Mouse (Mus musculus) lung, embryonic 16.5 days (tissue): ENCODE results near the gene Anks1. TPM values are rescaled to one million over a fixed set of nuclear protein-coding genes. Genes with fewer than 3 reads are reported as not detected.

Experiments
- ATAC-seq: fragments of 200-750 bp; cut with Nextera tagmentation; 2 replicates; pipeline ENCODE4 v1.8.0; 2017; ENCODE audit warnings: low read depth, mild to moderate bottlenecking, moderate library complexity
- H3K27ac ChIP-seq: fragments of 300-500 bp; sonication (generic); 2 replicates; pipeline ENCODE4 v1.5.1; 2014; ENCODE audit warnings: mild to moderate bottlenecking, control low read depth, low read length
- H3K27me3 ChIP-seq: fragments of 300-500 bp; sonication (generic); 2 replicates; pipeline ENCODE4 v1.6.1; 2014; ENCODE audit warnings: low read depth, low read length, mixed read lengths; ENCODE audit not compliant: control insufficient read depth, insufficient read depth
- H3K36me3 ChIP-seq: fragments of 300-500 bp; sonication (generic); 2 replicates; pipeline ENCODE4 v1.6.1; 2014; ENCODE audit warnings: low read length; ENCODE audit not compliant: control insufficient read depth, insufficient read depth
- H3K4me1 ChIP-seq: fragments of 300-500 bp; sonication (generic); replicated peaks from 2 replicates; pipeline ENCODE4 v1.6.1; 2014; ENCODE audit warnings: low read length, mixed read lengths; ENCODE audit not compliant: control insufficient read depth, insufficient read depth
- H3K4me2 ChIP-seq: fragments of 300-500 bp; sonication (generic); 2 replicates; pipeline ENCODE4 v1.6.1; 2014; ENCODE audit warnings: low read depth, low read length, control low read depth
- H3K4me3 ChIP-seq: fragments of 300-500 bp; sonication (generic); 2 replicates; pipeline ENCODE4 v1.5.1; 2014; ENCODE audit warnings: mild to moderate bottlenecking, low read length, control low read depth
- H3K9ac ChIP-seq: fragments of 300-500 bp; sonication (generic); 2 replicates; pipeline ENCODE4 v1.6.1; 2014; ENCODE audit warnings: low read length, control low read depth
- H3K9me3 ChIP-seq: fragments of 300-500 bp; sonication (generic); 2 replicates; pipeline ENCODE4 v1.6.1; 2016; ENCODE audit warnings: low read length; ENCODE audit not compliant: control insufficient read depth
- WGBS: fragments of 180-500 bp; shearing (Covaris S2); extraction: QIAGEN DNeasy Blood & Tissue Kit; methylation state at CpG from one replicate; pipeline ENCODE4 v1.1.7; 2014; 5-methylcytosine and 5-hydroxymethylcytosine counted together
- polyA plus RNA-seq: library from polyadenylated mRNA; unstranded; fragments of >200 nt; fragmentation: Nextera tagmentation; extraction: Ambion mirVana; gene quantifications from 2 replicates; pipeline ENCODE4 v1.2.1, GENCODE M21; 2015

Anks1 gene
- polyA plus RNA-seq, 1 experiment from 2014 or later = 18.1 TPM

GRCm38 (mm10) chr17:28087430-28087829 is 178.3 kb downstream of the Anks1 start:
- Histone ChIP-seq H3K4me2 (no peak overlapping the region), H3K4me3 (no peak overlapping the region), H3K27me3 (no peaks in the 10 kb centered on the region), H3K4me1 (peaks cover 11% of the 10 kb centered on the region; the same call in 1 of the 2 replicates), H3K9ac (no peak overlapping the region), H3K36me3 (no peaks in the 10 kb centered on the region), H3K9me3 (no peaks in the 10 kb centered on the region; the same call in 1 of the 2 replicates), H3K27ac (no peak overlapping the region)
- ATAC-seq = no peak
- WGBS = 28% methylated on average over 5 of the region's 5 CpGs

GRCm38 (mm10) chr17:28088718-28089117 is 179.6 kb downstream of the Anks1 start:
- H3K36me3 ChIP-seq = no peaks in the 10 kb centered on the region
- ATAC-seq = no peak
- 87% methylated on average over 6 of the region's 6 CpGs for WGBS

GRCm38 (mm10) chr17:28092297-28092696 is 183.2 kb downstream of the Anks1 start:
- Histone ChIP-seq H3K4me3 (no peak overlapping the region), H3K27me3 (no peaks in the 10 kb centered on the region), H3K27ac (no peak overlapping the region), H3K36me3 (no peaks in the 10 kb centered on the region), H3K4me2 (no peak overlapping the region), H3K9me3 (no peaks in the 10 kb centered on the region; the same call in none of the 2 replicates), H3K9ac (no peak overlapping the region), H3K4me1 (0 out of 2 replicates have a peak, but pooled peaks cover 2% of the 10 kb centered on the region)
- ATAC-seq = no peak
- WGBS = 82% methylated on average over 2 of the region's 2 CpGs

More at GRCm38 (mm10) chr17:28088718-28089117, 179.6 kb downstream of the Anks1 start:
- H3K9ac ChIP-seq = no peak overlapping the region
- no peak overlapping the region for H3K4me2 ChIP-seq
- H3K27me3 ChIP-seq = no peaks in the 10 kb centered on the region
- H3K27ac ChIP-seq = no peak overlapping the region
- H3K9me3 ChIP-seq = no peaks in the 10 kb centered on the region; the same call in none of the 2 replicates
- H3K4me3 ChIP-seq = no peak overlapping the region
- H3K4me1 ChIP-seq = peaks cover 8% of the 10 kb centered on the region; the same call in 1 of the 2 replicates

GRCm38 (mm10) chr17:28093837-28094236 is 184.7 kb downstream of the Anks1 start:
- no peak overlapping the region for H3K9ac ChIP-seq
- H3K27me3 ChIP-seq = no peaks in the 10 kb centered on the region
- H3K4me3 ChIP-seq = no peak overlapping the region
- H3K4me2 ChIP-seq = no peak overlapping the region
- no peaks in the 10 kb centered on the region for H3K36me3 ChIP-seq
- 0 out of 2 replicates have a peak, but pooled peaks cover 2% of the 10 kb centered on the region for H3K4me1 ChIP-seq
- no peaks in the 10 kb centered on the region; the same call in none of the 2 replicates for H3K9me3 ChIP-seq
- ATAC-seq = no peak
- WGBS = 81% methylated on average over 3 of the region's 3 CpGs
- H3K27ac ChIP-seq = no peak overlapping the region

GRCm38 (mm10) chr17:28096418-28096817 is 187.3 kb downstream of the Anks1 start:
- 60% methylated on average over 10 of the region's 10 CpGs for WGBS
- Histone ChIP-seq H3K36me3 (no peaks in the 10 kb centered on the region), H3K27me3 (no peaks in the 10 kb centered on the region), H3K9me3 (no peaks in the 10 kb centered on the region; the same call in none of the 2 replicates), H3K27ac (no peak overlapping the region), H3K4me2 (no peak overlapping the region), H3K9ac (no peak overlapping the region), H3K4me1 (0 out of 2 replicates have a peak, but pooled peaks cover 2% of the 10 kb centered on the region), H3K4me3 (no peak overlapping the region)
- no peak for ATAC-seq

GRCm38 (mm10) chr17:28097308-28097707 is 188.2 kb downstream of the Anks1 start:
- H3K27ac ChIP-seq = no peak overlapping the region
- H3K4me2 ChIP-seq = no peak overlapping the region
- no peaks in the 10 kb centered on the region for H3K36me3 ChIP-seq
- H3K4me1 ChIP-seq = 0 out of 2 replicates have a peak, but pooled peaks cover 2% of the 10 kb centered on the region
- ATAC-seq = no peak
- H3K27me3 ChIP-seq = no peaks in the 10 kb centered on the region
- 65% methylated on average over 13 of the region's 13 CpGs for WGBS
- H3K4me3 ChIP-seq = no peak overlapping the region
- no peak overlapping the region for H3K9ac ChIP-seq
- H3K9me3 ChIP-seq = no peaks in the 10 kb centered on the region; the same call in none of the 2 replicates

GRCm38 (mm10) chr17:28099086-28099485 is 190.0 kb downstream of the Anks1 start:
- Histone ChIP-seq H3K36me3 (no peaks in the 10 kb centered on the region), H3K27ac (no peak overlapping the region), H3K9me3 (no peaks in the 10 kb centered on the region; the same call in 1 of the 2 replicates), H3K9ac (no peak overlapping the region), H3K4me1 (0 out of 2 replicates have a peak, but pooled peaks cover 2% of the 10 kb centered on the region), H3K4me2 (no peak overlapping the region), H3K4me3 (no peak overlapping the region), H3K27me3 (no peaks in the 10 kb centered on the region)
- ATAC-seq = no peak
- 55% methylated on average over 3 of the region's 3 CpGs for WGBS

GRCm38 (mm10) chr17:28100669-28101068 is 191.6 kb downstream of the Anks1 start:
- Histone ChIP-seq H3K4me1 (0 out of 2 replicates have a peak, but pooled peaks cover 2% of the 10 kb centered on the region), H3K9ac (no peak overlapping the region), H3K27ac (no peak overlapping the region), H3K27me3 (no peaks in the 10 kb centered on the region), H3K4me2 (no peak overlapping the region), H3K4me3 (no peak overlapping the region), H3K36me3 (no peaks in the 10 kb centered on the region), H3K9me3 (no peaks in the 10 kb centered on the region)
- WGBS = 90% methylated on average over 1 of the region's 1 CpGs
- ATAC-seq = no peak

- H3K36me3 ChIP-seq = no peaks in the 10 kb centered on the region
- no peak for ATAC-seq
- H3K27ac ChIP-seq = no peak overlapping the region
- no peak overlapping the region for H3K4me2 ChIP-seq
- WGBS = 29% methylated on average over 12 of the region's 12 CpGs
- no peak overlapping the region for H3K4me3 ChIP-seq
- no peaks in the 10 kb centered on the region for H3K27me3 ChIP-seq
- H3K4me1 ChIP-seq = 0 out of 2 replicates have a peak, but pooled peaks cover under 1% of the 10 kb centered on the region
- no peaks in the 10 kb centered on the region for H3K9me3 ChIP-seq
- H3K9ac ChIP-seq = no peak overlapping the region
Observed at GRCm38 (mm10) chr17:28101284-28101887, 192.3 kb downstream of the Anks1 start.
